Mouse (Mus musculus): Measurements from ENCODE around the gene Lyz1.
"Not testable (repeated sequence)": the region's sequence is repeated elsewhere in the genome, so short reads cannot be mapped to it uniquely, and the experiment has no call there.

The Lyz1 gene

DNA sequence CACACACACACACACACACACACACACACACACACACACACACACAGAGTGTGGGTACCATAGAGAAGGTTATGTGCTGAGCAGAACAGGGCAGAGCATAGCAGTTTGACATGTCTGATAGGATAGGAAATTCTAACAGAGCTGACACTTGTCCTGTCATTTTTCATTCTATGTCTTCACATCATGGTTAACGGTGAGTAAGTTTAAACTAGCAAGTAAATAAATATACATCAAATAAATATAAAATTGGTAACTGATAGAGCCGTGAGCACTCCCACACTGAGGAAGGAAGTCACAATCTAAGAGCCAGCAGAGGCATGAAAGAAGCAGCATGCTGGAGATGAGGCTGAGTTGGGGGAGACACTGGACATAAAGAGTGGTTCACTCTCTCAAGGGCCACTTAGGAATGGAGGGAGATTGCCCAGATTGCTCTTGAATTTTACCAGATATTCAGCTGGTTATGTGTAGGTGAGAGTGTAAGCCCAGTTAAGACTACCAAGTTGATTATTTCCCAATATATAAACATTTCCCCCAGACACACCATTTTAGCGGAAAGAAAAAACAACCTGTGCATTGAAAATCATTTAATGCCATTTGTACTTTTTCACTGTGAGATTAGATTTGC, 5.3 kb downstream of the Lyz1 start:
- DNase-seq (ENCODE audit: low spot score in 2 of 2), result no peak

- no peak for DNase-seq (ENCODE audit: low spot score in 2 of 2)
Observed at GRCm38 (mm10) chr10:117286366-117286970, 6.2 kb downstream of the Lyz1 start.

DNA sequence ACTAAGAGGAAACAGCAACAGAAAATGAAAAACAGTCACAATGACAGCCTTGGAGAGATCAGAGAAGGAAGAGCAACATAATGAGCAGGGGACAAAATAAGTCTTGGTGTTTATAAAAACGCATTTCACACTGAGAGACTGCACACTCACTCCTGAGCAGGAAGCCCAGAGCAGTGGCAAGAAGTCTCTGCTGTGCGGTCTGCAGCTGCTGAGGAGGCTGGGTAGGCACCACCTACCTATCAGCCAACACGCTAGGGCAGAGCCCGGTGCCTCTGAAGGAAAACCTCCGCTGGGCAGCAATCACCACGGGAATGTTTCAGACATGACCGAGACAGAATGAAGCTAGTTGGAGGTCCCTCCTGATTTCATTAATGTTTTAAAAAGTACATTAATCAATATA, 7.1 kb downstream of the Lyz1 start:
- DNase-seq (ENCODE audit: low spot score in 2 of 2), result not testable (repeated sequence)

DNA sequence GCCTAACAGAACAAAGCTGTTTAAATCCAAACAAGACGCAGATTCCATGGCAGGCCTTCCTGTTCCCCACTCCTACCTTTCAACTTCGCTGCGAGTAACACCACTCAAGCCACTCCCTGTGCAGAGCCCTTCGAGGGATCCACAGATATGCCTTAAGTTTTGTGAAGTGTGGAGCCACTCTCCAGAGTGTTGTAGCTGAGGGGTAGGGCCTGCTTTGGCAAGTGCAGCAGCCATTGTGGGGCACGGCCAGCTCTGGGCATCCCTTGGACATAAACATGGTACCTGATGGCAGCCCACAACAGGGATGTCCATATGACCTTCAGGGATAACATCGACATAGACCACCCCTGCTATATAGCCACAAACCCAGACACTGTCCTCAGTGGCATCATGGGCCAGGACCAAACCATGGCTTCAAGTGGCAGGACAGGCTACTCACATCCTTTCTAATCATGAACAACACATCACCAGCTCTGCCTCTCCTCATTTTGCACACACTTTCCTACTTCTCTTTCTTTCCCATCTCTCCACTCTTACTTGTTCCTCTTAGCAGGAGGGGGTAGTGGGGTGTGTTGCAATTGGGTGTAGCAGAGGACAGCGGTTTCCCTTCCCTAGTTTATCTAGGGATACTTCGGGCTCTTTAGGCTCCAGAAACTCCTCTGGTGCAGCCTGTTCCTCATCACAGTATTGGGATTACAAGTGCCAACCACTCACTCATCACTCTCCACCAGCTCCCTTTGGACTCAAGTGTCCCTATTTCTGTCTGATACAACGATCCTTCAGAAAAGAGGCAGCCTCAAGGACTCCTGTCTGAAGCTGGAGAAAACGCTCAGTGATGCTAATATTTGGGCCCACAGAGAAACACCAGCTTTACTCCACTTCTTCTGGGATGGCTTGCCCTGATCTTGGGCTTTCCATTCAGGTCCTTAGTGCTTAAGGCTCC, 7.8 kb downstream of the Lyz1 start:
- no peak for DNase-seq (ENCODE audit: low spot score in 2 of 2)

DNA sequence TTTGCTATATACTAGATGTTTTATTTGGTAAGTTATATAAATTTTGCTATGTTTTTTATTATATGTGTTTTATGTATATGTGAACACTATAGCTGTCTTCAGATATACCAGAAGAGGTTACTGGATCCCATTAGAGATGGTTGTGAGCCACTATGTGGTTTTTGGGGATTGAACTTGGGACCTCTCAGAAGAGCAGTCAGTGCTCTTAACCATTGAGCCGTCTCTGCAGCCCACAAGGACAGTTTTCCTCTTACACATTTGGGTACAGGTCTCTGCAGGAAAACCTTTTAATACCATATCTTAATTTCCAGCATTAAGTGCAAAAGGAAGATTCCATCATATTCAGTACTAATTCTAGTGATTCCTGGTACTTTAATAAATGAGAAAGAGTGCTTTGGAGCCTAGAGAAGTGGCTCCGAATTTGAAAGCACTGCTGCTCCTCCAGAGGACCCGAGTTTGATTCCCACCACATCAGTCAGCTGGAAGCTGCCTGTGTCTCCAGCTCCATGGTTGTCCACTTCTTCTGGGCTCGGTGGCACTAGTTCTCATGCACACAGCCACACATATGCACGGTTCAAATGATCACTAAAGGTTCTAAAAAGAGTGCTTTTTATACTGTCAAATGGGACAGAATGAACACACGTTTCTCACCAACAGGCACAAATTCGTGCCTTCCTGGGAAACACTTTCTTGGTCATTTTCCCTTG, 8.6 kb downstream of the Lyz1 start:
- no peak for DNase-seq (ENCODE audit: low spot score in 2 of 2)

GRCm38 (mm10) chr10:117283196-117283595, 9.5 kb downstream of the Lyz1 start:
- DNase-seq (ENCODE audit: low spot score in 2 of 2), result not testable (repeated sequence)

GRCm38 (mm10) chr10:117282551-117282950, 10.1 kb downstream of the Lyz1 start:
- DNase-seq (ENCODE audit: low spot score in 2 of 2), result no peak

DNA sequence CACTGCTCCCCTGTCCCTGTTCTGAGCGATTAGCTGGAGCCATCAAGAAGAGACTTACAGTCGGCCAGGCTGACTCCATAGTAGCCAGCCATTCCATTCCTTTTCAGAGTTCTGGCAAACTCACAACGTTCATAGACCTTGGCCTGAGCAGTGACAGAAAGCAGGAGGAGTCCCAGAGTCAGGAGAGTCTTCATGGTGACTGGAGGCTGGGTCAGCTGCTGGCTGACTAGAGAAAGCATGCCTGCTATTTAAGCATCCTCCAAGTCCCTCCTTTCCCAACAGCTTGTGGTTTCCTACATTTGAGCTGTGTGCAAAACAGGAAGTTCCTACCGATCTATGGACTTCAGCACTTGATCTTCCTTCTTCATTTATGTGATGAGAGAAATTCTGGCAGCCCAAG, 10.6 kb downstream of the Lyz1 start, which contains the start of gene Lyz2:
Lyz2 (minus strand) TSS at position 273 of the 400 bp plus-strand sequence.
- peak in 1 of 2 experiments; percentile 15 for DNase-seq (ENCODE audit: low spot score in 2 of 2)

GRCm38 (mm10) chr10:117281381-117281920, 11.2 kb downstream of the Lyz1 start:
- DNase-seq (ENCODE audit: low spot score in 2 of 2), result no peak

DNA sequence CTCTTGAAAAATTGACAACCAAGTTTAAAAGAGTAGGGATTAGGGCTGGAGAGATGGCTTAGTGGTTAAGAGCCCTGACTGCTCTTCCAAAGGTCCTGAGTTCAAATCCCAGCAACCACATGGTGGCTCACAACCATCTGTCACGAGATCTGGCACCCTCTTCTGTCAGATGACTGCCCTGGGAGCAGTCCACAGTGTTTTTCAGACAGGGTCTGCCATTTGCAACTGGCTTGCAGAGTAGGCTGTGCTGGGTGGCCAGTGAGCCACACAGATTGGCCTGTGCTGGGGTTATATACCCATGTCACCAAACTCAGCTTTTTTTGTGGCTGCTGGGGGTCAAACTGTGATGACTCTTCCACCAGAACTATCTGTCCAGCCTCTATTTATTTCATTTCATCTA, 12.7 kb downstream of the Lyz1 start:
- no peak for DNase-seq (ENCODE audit: low spot score in 2 of 2)

GRCm38 (mm10) chr10:117278510-117278909, 14.2 kb downstream of the Lyz1 start:
- not testable (repeated sequence) for DNase-seq (ENCODE audit: low spot score in 2 of 2)

- not testable (repeated sequence) for DNase-seq (ENCODE audit: low spot score in 2 of 2)
Observed at GRCm38 (mm10) chr10:117277779-117278178, 14.9 kb downstream of the Lyz1 start.

DNA sequence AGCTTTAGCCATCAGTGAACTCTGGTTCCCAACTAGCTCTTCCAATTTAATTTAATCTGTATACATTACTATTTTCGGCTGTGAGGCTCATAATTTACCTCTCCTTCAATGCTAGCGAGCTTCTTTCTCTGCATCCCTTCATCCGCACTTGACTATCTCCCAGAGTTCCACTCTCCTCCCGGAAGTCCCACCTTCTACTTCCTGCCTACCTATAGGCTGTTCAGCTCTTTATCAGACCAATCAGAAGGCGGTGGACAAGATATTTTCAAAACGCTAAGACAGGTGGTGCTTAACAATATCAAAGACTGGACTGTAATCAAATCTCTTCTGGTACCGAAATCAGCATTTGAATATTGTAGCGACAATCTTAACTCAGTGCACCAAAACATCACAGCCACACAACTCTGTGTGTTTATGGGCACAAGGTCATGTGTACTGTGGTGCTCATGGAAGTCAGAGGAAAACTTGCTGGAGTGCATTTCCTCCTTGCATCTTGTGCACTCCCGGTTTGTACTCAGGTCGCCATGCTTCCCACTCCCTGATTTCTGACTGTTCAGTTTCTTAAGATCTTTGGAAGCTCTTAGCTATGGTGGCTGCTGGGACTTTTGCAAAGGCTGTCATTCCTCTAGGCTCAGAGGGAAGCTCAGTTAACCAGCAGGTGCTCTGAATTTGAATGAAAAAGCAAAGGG, 16.8 kb downstream of the Lyz1 start:
- DNase-seq (ENCODE audit: low spot score in 2 of 2), result no peak

DNA sequence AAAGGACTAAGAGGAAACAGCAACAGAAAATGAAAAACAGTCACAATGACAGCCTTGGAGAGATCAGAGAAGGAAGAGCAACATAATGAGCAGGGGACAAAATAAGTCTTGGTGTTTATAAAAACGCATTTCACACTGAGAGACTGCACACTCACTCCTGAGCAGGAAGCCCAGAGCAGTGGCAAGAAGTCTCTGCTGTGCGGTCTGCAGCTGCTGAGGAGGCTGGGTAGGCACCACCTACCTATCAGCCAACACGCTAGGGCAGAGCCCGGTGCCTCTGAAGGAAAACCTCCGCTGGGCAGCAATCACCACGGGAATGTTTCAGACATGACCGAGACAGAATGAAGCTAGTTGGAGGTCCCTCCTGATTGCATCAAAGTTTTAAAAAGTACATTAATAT, 18.0 kb downstream of the Lyz1 start:
- DNase-seq (ENCODE audit: low spot score in 2 of 2), result not testable (repeated sequence)

- DNase-seq (ENCODE audit: low spot score in 2 of 2), result no peak
Observed at GRCm38 (mm10) chr10:117272023-117272422, 20.6 kb downstream of the Lyz1 start.

- DNase-seq (ENCODE audit: low spot score in 2 of 2), result no peak
Observed at GRCm38 (mm10) chr10:117259870-117260269, 32.8 kb downstream of the Lyz1 start.

GRCm38 (mm10) chr10:117238603-117239002, 54.1 kb downstream of the Lyz1 start, which contains the start of gene 9530003J23Rik:
Gene 9530003J23Rik (minus strand): TSS chr10:117238703.
- no peak for DNase-seq (ENCODE audit: low spot score in 2 of 2)
